Mouse (Mus musculus) embryonic facial prominence, embryonic 14.5 days (tissue): Measurements from ENCODE around the gene Usmg5. TPM values are rescaled to one million over a fixed set of nuclear protein-coding genes. Genes with fewer than 3 reads are reported as not detected.
A peak's percentile ranks its signal among the peaks of the same experiment; 100 is the strongest.

Experiments used
- ATAC-seq: fragments of 200-750 bp; cut with Nextera tagmentation; 2 replicates; pipeline ENCODE4 v1.8.0; 2017; ENCODE audit warnings: low read depth, moderate number of reproducible peaks, moderate TSS enrichment
- DNase-seq: peaks from one replicate; pipeline ENCODE4 v3.0.0-alpha.2; 2015; ENCODE audit warnings: low spot score
- H3K27ac ChIP-seq: fragments of 300-500 bp; sonication (generic); replicated peaks from 2 replicates; pipeline ENCODE4 v1.5.1; 2014; ENCODE audit warnings: low read depth, mild to moderate bottlenecking, low read length, moderate library complexity
- H3K27me3 ChIP-seq: fragments of 300-500 bp; sonication (generic); replicated peaks from 2 replicates; pipeline ENCODE4 v1.6.1; 2014; ENCODE audit warnings: low read length; ENCODE audit not compliant: control insufficient read depth, insufficient read depth
- H3K36me3 ChIP-seq: fragments of 300-500 bp; sonication (generic); 2 replicates; pipeline ENCODE4 v1.6.1; 2014; ENCODE audit warnings: low read length, mixed read lengths; ENCODE audit not compliant: control insufficient read depth, insufficient read depth
- H3K4me1 ChIP-seq: fragments of 300-500 bp; sonication (generic); 2 replicates; pipeline ENCODE4 v1.6.1; 2014; ENCODE audit warnings: antibody characterized with exemption, low read length; ENCODE audit not compliant: control insufficient read depth, insufficient read depth
- H3K4me2 ChIP-seq: fragments of 300-500 bp; sonication (generic); 2 replicates; pipeline ENCODE4 v1.6.1; 2014; ENCODE audit warnings: low read depth, mild to moderate bottlenecking, low read length, moderate library complexity, mixed read lengths
- H3K4me3 ChIP-seq: fragments of 300-500 bp; sonication (generic); 2 replicates; pipeline ENCODE4 v1.5.1; 2014; ENCODE audit warnings: low read depth, mild to moderate bottlenecking, low read length
- H3K9ac ChIP-seq: fragments of 300-500 bp; sonication (generic); 2 replicates; pipeline ENCODE4 v1.6.1; 2014; ENCODE audit warnings: low read depth, mild to moderate bottlenecking, low read length, moderate library complexity, mixed read lengths
- H3K9me3 ChIP-seq: fragments of 300-500 bp; sonication (generic); 2 replicates; pipeline ENCODE4 v1.6.1; 2016; ENCODE audit warnings: low read length; ENCODE audit not compliant: control insufficient read depth
- WGBS: fragments of 180-500 bp; shearing (Covaris S2); extraction: QIAGEN DNeasy Blood & Tissue Kit; methylation state at CpG from one replicate; pipeline ENCODE4 v1.1.7; 2014; 5-methylcytosine and 5-hydroxymethylcytosine counted together
- polyA plus RNA-seq: library from polyadenylated mRNA; unstranded; fragments of >200 nt; fragmentation: Nextera tagmentation; extraction: Ambion mirVana; gene quantifications from 2 replicates; pipeline ENCODE4 v1.2.1, GENCODE M21; 2014

Gene Usmg5
- polyA plus RNA-seq, 1 experiment from 2014 or later: 1,453 TPM

DNA sequence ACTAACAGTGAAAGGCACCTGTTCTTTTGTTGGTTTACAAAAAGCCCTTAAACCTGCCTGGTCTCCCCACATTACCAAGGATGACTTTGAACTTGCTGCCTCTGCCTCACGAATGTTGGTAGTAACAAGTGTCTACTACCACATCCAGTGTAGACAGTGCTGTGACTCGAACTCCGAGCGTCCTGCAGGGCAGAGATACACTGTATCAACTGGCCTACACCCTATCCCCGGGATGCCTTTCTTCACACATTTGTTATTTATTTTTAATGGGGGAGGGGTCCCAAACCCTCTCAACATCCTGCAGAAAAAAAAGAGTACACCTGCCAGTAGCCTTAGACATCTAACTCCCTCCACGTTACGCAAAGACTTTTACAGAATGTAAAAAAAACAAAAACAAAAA is 40.6 kb downstream of the Usmg5 start:
- Histone ChIP-seq H3K4me2 (peak overlapping the region; percentile 73), H3K36me3 (peaks cover 27% of the 10 kb centered on the region), H3K4me3 (peak overlapping the region; percentile 88), H3K9me3 (no peaks in the 10 kb centered on the region), H3K27ac (peak overlapping the region; percentile 94; the same call in 1 of the 2 replicates), H3K9ac (peak overlapping the region; percentile 85), H3K27me3 (no peaks in the 10 kb centered on the region), H3K4me1 (peaks cover 13% of the 10 kb centered on the region)
- WGBS: 6% methylated on average over 7 of the region's 7 CpGs
- no peak for DNase-seq
- no peak for ATAC-seq

DNA sequence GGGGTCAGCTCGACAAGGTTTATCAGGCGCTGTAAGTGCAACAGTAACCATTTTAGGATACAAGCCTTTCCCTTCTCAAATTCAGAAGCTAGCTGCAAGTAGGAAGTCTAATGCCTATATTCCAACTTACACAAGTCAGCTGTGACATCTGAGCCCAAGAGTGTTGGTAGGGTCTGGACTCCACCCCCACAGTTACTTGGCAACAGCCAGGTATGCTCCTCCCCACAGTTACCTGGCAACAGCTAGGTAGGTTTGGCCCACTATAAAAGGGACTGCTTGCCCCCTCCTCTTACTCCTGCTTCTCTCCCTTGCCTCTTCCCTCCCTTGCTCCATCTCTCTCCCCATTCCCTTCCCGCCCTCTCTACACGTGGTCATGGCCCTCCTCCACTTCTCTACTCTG is 41.4 kb downstream of the Usmg5 start:
- 60% methylated on average over 4 of the region's 4 CpGs for WGBS
- Histone ChIP-seq H3K9ac (no peak overlapping the region), H3K4me1 (peaks cover 13% of the 10 kb centered on the region), H3K9me3 (no peaks in the 10 kb centered on the region), H3K4me2 (peak overlapping the region; percentile 73), H3K27me3 (no peaks in the 10 kb centered on the region), H3K36me3 (peaks cover 31% of the 10 kb centered on the region), H3K27ac (no peak overlapping the region), H3K4me3 (no peak overlapping the region)
- DNase-seq (peak; percentile 8), ATAC-seq (no peak)

DNA sequence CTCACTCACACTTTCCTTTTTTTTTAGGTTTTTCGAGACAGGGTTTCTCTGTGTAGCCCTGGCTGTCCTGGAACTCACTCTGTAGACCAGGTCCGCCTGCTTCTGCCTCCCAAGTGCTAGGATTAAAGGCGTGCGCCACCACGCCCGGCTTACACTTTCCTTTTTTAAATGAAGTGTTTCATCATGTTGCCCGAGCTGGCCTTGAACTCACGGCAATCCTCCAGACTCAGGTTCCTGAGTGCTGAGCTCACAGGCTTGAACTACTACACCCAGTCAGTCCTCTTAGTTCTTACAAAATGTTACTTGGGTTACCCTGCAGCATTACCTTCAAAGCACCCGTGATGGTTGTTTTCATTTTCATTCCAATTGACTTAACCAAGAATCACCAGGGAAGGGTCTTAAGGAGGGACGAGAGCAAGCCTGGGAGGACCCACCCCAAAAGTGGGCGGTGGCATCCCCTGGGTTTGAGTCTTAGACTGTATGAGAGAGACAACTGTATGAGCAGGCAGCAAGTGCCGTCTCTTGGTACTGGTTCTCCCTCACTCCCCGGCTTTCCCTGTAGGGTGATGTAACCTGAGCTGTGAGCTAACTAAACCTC is 43.1 kb downstream of the Usmg5 start:
- Histone ChIP-seq H3K4me2 (no peak overlapping the region), H3K4me3 (no peak overlapping the region), H3K27ac (no peak overlapping the region), H3K4me1 (peaks cover 13% of the 10 kb centered on the region), H3K9me3 (no peaks in the 10 kb centered on the region), H3K9ac (no peak overlapping the region), H3K27me3 (no peaks in the 10 kb centered on the region), H3K36me3 (peaks cover 36% of the 10 kb centered on the region)
- DNase-seq: no peak
- WGBS: 78% methylated on average over 13 of the region's 13 CpGs
- no peak for ATAC-seq

DNA sequence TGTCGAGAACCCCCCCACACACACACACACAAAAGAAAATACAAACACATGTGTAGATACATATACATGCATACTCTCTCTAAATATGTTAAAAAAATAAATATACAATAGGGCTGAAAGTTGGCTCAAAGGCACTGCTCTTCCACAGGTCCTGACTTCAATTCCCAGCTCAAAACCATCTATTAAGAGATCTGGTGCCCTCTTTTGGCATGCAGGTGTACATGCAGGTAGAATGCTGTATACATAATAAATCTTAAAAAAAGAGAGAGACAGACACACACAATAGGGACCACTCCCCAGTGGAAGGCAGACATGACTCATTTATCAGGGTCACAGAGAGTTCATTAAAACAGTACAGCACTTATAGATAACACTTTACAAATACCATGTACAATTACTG is 44.1 kb downstream of the Usmg5 start:
- no peaks in the 10 kb centered on the region for H3K27me3 ChIP-seq
- no peak overlapping the region for H3K9ac ChIP-seq
- H3K36me3 ChIP-seq: peaks cover 37% of the 10 kb centered on the region
- H3K4me3 ChIP-seq: no peak overlapping the region
- H3K9me3 ChIP-seq: no peaks in the 10 kb centered on the region
- ATAC-seq: no peak
- H3K4me2 ChIP-seq: no peak overlapping the region
- DNase-seq: no peak
- H3K4me1 ChIP-seq: peaks cover 13% of the 10 kb centered on the region
- 88% methylated on average over 1 of the region's 1 CpGs for WGBS
- H3K27ac ChIP-seq: no peak overlapping the region

DNA sequence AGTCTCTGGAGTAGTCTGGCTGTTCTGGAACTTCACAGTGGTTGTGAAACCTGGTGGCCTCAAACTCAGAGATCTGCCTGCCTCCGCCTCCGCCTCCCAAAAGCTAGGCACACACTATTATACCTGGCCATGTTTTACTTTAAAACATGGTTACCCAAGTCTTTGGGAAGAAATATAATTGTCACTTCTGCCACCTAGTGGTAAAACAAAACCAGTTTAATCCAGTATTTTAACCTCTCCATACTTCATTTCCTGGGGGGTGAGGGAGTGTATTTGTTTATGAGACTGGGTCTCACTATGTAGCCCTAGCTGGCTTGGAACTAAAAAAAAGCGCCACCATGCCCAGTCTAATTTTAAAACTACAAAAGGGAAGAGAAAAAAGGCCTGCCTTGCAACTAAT is 46.8 kb downstream of the Usmg5 start:
- Histone ChIP-seq H3K27me3 (no peaks in the 10 kb centered on the region), H3K4me3 (no peak overlapping the region), H3K27ac (no peak overlapping the region), H3K4me2 (no peak overlapping the region), H3K9ac (no peak overlapping the region), H3K4me1 (no peaks in the 10 kb centered on the region), H3K36me3 (peaks cover 61% of the 10 kb centered on the region), H3K9me3 (no peaks in the 10 kb centered on the region)
- 84% methylated on average over 3 of the region's 3 CpGs for whole genome bisulfite sequencing
- ATAC-seq: no peak
- DNase-seq: peak; percentile 27

DNA sequence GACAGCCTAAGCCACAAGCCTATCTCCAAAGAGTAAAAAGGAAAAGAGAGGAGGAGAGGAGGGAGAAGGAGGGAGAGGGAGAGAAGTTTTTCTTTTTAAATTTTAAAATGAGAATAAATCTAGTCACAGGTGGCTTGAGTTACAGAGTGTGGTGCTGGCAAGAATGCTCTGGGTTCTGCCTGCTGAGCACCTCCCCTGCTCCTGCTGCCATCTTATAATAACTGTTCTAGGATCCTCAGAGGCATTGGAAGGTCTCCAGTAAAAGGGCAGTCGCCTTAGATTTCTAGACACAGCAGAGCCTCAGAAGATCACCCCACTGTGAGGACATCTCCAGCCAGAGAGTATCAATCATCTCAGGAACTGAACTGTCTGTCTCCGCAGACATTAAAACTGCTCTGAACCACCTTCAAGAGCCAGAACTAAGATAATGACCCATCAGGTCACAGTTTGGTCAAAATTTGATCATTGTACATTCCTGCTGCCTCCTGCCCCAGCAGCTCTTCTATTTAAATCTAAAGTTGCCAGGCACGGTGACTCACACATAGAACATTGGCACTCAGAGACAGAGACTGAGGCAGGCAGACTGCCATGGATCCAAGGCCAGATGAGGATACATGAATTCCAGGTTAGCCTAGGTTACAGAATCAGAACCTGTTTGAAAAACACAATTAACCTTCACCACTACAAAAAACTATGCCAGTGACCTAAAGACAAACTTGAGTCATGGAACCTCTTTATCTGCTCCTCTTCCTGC is 49.5 kb downstream of the Usmg5 start:
- Histone ChIP-seq H3K9me3 (no peaks in the 10 kb centered on the region), H3K36me3 (peaks cover 63% of the 10 kb centered on the region), H3K4me1 (no peaks in the 10 kb centered on the region), H3K27me3 (no peaks in the 10 kb centered on the region), H3K4me3 (no peak overlapping the region), H3K27ac (no peak overlapping the region), H3K9ac (no peak overlapping the region), H3K4me2 (no peak overlapping the region)
- no peak for DNase-seq
- WGBS: 92% methylated on average over 3 of the region's 3 CpGs
- ATAC-seq: no peak

DNA sequence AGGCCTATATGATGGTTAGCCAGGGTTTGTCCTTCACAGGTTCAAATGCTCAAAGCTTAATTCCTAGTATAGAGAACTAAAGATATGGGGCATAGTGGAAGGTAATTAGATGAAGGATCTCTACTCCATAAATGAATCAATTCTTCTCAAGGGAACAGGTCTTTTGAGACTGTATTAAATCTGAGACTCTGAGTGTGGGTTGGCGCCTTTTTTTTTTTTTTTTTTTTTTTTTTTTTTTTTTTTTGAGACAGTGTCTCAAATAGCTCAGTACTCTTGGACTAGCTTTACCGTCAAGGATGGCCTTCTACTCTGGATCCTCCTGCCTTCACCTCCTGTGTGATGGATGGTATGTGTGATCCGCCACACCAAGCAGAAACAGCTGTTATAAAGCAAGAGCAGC is 53.9 kb downstream of the Usmg5 start:
- H3K4me2 ChIP-seq: no peak overlapping the region
- no peaks in the 10 kb centered on the region for H3K9me3 ChIP-seq
- no peak for ATAC-seq
- H3K9ac ChIP-seq: no peak overlapping the region
- no peaks in the 10 kb centered on the region for H3K27me3 ChIP-seq
- no peak overlapping the region for H3K4me3 ChIP-seq
- no peak for DNase-seq
- 83% methylated on average over 3 of the region's 3 CpGs for WGBS
- peaks cover 76% of the 10 kb centered on the region for H3K36me3 ChIP-seq
- no peak overlapping the region for H3K27ac ChIP-seq
- H3K4me1 ChIP-seq: no peaks in the 10 kb centered on the region

DNA sequence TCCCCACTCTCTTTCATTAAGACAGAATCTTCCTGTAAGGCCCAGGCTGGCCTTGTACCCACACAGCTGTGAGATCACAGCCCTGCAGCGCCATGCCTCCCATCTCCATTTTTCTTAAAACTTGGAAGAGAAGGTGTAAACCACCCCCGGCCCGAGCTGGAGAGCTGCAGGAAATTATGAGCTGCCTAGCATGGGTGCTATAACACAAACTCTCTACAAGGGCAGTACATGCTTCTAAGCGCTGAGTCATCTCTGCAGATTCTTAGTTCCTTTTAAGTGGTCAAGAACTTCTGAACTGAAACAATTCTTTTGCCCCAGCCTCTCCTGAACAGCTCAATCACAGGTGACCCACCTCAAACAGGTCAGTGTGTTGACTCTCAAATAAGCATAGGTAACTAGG is 55.5 kb downstream of the Usmg5 start:
- ATAC-seq: no peak
- no peaks in the 10 kb centered on the region for H3K4me1 ChIP-seq
- no peak overlapping the region for H3K4me2 ChIP-seq
- no peak overlapping the region for H3K27ac ChIP-seq
- DNase-seq: no peak
- no peaks in the 10 kb centered on the region for H3K27me3 ChIP-seq
- no peak overlapping the region for H3K9ac ChIP-seq
- H3K4me3 ChIP-seq: no peak overlapping the region
- H3K9me3 ChIP-seq: no peaks in the 10 kb centered on the region
- WGBS: 95% methylated on average over 4 of the region's 4 CpGs
- peaks cover 63% of the 10 kb centered on the region for H3K36me3 ChIP-seq
